Mouse (Mus musculus): ENCODE data around the gene Washc4. TPM values are rescaled to one million over a fixed set of nuclear protein-coding genes. Genes with fewer than 3 reads are reported as not detected.

The Washc4 gene
- 43.6 TPM for total RNA-seq (2023)

DNA sequence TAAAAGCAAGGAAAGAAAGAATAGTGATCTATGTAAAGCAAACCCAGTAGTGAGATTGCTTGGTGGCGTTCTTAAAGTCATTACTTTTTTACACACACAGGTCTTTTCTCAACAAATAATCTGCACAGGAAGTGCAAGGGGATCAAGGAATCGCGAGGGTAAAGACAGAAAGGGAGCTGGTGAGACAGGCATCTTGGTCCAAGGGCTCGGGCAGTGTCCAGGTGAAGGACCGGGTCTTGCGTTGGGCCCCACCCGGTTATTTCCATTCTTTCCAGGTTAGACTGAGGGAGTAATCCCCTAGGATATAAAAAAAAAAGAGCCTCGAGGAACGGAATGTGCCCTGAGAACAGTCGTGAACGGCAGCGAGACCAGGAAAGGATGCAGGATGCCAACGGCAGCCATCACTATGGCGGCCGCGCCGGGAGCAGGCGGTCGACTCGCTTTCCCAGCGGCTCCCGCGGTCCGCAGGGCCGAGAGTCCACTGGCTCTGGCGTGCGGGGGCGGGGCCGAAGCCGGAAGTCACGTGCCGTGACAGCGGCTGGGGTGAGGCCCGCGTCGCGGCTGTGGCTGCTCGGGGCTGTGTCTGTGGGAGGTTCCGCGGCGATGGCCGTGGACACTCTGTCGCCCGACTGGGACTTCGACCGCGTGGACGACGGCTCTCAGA is at the start of gene Washc4:
TSS of gene Washc4 (plus strand) at position 314 of the 664 bp plus-strand sequence.

DNA sequence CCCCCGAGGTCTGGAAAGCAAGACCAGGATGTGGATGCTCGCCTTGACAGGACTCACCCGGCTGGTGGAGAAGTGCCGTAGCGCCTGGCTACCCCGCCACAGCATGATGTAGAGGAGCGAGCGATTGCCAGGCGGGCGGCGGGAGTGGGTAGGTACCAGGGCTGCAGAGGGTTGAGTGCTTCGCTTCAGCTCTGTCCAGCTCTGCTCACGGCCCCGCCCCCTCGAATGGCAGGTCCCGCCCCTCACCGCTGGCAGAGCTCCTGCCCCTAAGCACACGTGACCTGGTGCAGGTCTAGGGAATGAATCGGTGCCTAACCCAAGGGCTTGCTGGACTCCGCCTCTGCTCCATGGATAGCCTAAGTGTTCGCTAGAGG is 9.7 kb upstream of the Washc4 start, which contains the start of gene Aldh1l2:
TSS of gene Aldh1l2 (minus strand) at position 231 of the 374 bp plus-strand sequence.

Other genes with a start within 250 kb of the Washc4 start
- gene Slc41a2, start 205.9 kb upstream of the Washc4 start, total RNA-seq (2023) = 4.3 TPM
- gene D10Wsu102e, start 183.5 kb upstream of the Washc4 start, total RNA-seq (2023) = 2.6 TPM
- gene Aldh1l2, start 9.6 kb upstream of the Washc4 start, total RNA-seq (2023) = not detected
- gene Appl2, start 105.0 kb downstream of the Washc4 start, total RNA-seq (2023) = 146 TPM
- gene 1500009L16Rik, start 179.1 kb downstream of the Washc4 start, total RNA-seq (2023) = not detected